ENCODE assay signal across 9 mouse cellular contexts in the genomic region with DNA sequence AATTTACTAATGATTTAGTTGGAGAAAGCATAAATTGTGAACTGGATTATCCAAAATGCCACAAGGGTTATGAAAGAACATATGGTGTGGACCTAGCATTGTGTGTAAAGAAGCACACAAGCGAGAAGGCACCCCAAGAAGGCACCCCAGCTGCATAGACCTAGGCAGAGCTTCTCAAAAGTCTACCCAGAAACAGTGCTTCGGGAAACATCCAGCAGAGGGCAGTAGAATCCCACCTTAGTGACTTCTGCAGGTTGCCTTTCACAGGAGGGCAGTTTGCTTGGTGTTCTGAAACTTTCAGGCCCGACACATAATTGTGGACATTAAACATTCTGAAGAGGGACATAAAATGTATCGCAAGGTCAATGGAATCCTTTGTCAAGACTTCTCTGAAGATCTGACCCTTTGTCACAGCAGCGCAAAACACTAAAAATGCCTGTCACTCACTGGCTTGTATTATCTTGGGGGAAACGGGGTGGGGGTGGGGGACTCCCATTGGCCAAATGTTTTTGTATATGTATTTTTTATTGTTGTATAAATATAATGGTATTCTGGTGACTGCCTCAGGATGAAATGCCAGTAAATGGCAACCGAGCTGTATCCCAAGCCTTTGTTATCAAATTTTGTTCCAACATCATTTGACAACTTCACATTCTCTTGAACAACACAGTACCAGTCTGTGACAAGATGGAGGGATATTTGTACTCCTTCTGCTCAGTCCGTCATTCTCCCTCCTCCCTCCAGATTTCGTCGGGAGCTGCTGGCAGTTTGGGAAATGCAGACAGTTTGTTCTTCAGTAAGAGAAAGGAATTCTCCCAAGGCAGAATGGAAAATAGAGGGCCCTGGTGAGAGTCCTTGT.
DNase-seq lines count a peak whose midpoint lies in the region; ATAC-seq and TF ChIP-seq lines count a peak whose summit lies in the region.
"Had no signal": no experiment of that assay in that cellular context is flagged by ENCODE, and none has a peak within 500 bp of the region (broad histone marks: within the 10 kb centered on the region; RNA-seq: fewer than 3 reads in every experiment).

No protein-coding gene starts in this region.

- H3K27me3 ChIP-seq in hindbrain, embryonic 14.5 days (ENCODE audit: control insufficient read depth, insufficient read depth, low read length), result no peaks in the 10 kb centered on the region
- H3K27me3 ChIP-seq: lung, embryonic 15.5 days had no signal

- H3K4me1 ChIP-seq in hindbrain, embryonic 14.5 days (replicated peaks; ENCODE audit: control insufficient read depth, insufficient read depth, low read length), result peaks cover 5% of the 10 kb centered on the region; the same call in 1 of the 2 replicates
- H3K4me1 ChIP-seq: lung, embryonic 15.5 days had no signal

- TF ChIP-seq POLR2A in brain, embryonic 14.5 days (IDR thresholded peaks at IDR 0.05; ENCODE audit: borderline replicate concordance, extremely low read depth, insufficient read depth, insufficient read length, poor library complexity, severe bottlenecking), result no peak

- ATAC-seq in hindbrain, embryonic 14.5 days (ENCODE audit: low FRiP score), result peak; percentile 78

- H3K27ac ChIP-seq in hindbrain, embryonic 14.5 days, result no peak overlapping the region
- H3K27ac ChIP-seq: lung, embryonic 15.5 days had no signal

- no peaks in the 10 kb centered on the region for H3K9me3 ChIP-seq in hindbrain, embryonic 14.5 days (ENCODE audit: control insufficient read depth, low read length)
- H3K9me3 ChIP-seq: lung, embryonic 15.5 days had no signal

- no peaks in the 10 kb centered on the region for H3K36me3 ChIP-seq in hindbrain, embryonic 14.5 days (replicated peaks; ENCODE audit: control insufficient read depth, insufficient read depth)
- H3K36me3 ChIP-seq: lung, embryonic 15.5 days had no signal

- DNase-seq in NIH3T3 (ENCODE audit: low read depth), result peak; percentile 82
- peak; percentile 91 for DNase-seq in brain, embryonic 14.5 days (ENCODE audit: low read depth)
- DNase-seq in fibroblast of lung, adult 2 months (ENCODE audit: low read depth), result peak; percentile 53
- peak; percentile 95 for DNase-seq in hindbrain, embryonic 14.5 days (ENCODE audit: low spot score)
- DNase-seq in layer of hippocampus, postnatal 14 days (ENCODE audit: low spot score in 2 of 2), result peak; percentile 84 to 89
- DNase-seq in lung, postnatal 36 days, result peak; percentile 74
- peak; percentile 90 for DNase-seq in right cerebral cortex, postnatal 4 days
- DNase-seq in spleen, adult 12 weeks (ENCODE audit: low spot score), result no peak

- no peak overlapping the region for H3K4me2 ChIP-seq in hindbrain, embryonic 14.5 days (replicated peaks)
- H3K4me2 ChIP-seq: lung, embryonic 15.5 days had no signal

- WGBS in hindbrain, embryonic 14.5 days, result 33% methylated on average over 10 of the region's 10 CpGs

- TF ChIP-seq CTCF in brain, embryonic 14.5 days (IDR thresholded peaks at IDR 0.05; ENCODE audit: borderline replicate concordance, extremely low read depth, insufficient read depth, insufficient read length), result peak; percentile 89

- no peak overlapping the region for H3K9ac ChIP-seq in hindbrain, embryonic 14.5 days
- H3K9ac ChIP-seq: lung, embryonic 15.5 days had no signal

- H3K4me3 ChIP-seq in hindbrain, embryonic 14.5 days (replicated peaks; ENCODE audit: low read length), result no peak overlapping the region
- H3K4me3 ChIP-seq: lung, embryonic 15.5 days had no signal
